Mouse (Mus musculus) MEL (cell line): Measurements from ENCODE around the gene Tnfrsf12a. TPM values are rescaled to one million over a fixed set of nuclear protein-coding genes. Genes with fewer than 3 reads are reported as not detected.
A peak's percentile ranks its signal among the peaks of the same experiment; 100 is the strongest.

ENCODE experiments used
- DNase-seq: peaks from one replicate; pipeline ENCODE4 v3.0.0; 2011; ENCODE audit warnings: low read depth, low spot score
- H3K27ac ChIP-seq: 2 replicates; pipeline ENCODE4 v1.5.1; 2012; ENCODE audit warnings: low read depth, mild to moderate bottlenecking, control low read depth, low read length, moderate library complexity; ENCODE audit not compliant: control insufficient read depth
- H3K27me3 ChIP-seq, 2 experiments: fragments of 150-350 bp in 1 of 2; sonication (generic) in 1 of 2; 2 replicates each; pipeline ENCODE4 v1.6.1; 2012; ENCODE audit warnings: low read length in 2 of 2, mild to moderate bottlenecking in 2 of 2, improper control_type of control experiment in 1 of 2, moderate library complexity in 1 of 2; ENCODE audit not compliant: insufficient read depth in 2 of 2, control insufficient read depth in 1 of 2
- H3K36me3 ChIP-seq, 2 experiments: 2 replicates each; pipeline ENCODE4 v1.6.1; 2012 to 2014; ENCODE audit warnings: low read length in 2 of 2, improper control_type of control experiment in 1 of 2, inconsistent platforms in 1 of 2, mild to moderate bottlenecking in 1 of 2; ENCODE audit not compliant: insufficient read depth in 2 of 2, control insufficient read depth in 1 of 2
- H3K4me1 ChIP-seq, 2 experiments: fragments of 150-350 bp in 1 of 2; sonication (generic) in 1 of 2; 2 replicates each; pipeline ENCODE4 v1.6.1; 2012; ENCODE audit warnings: low read length in 2 of 2, improper control_type of control experiment in 1 of 2, mild to moderate bottlenecking in 1 of 2; ENCODE audit not compliant: insufficient read depth in 2 of 2, control insufficient read depth in 1 of 2
- H3K4me3 ChIP-seq, 2 experiments: fragments of 150-350 bp in 1 of 2; sonication (generic) in 1 of 2; 2 replicates each; pipeline ENCODE4 v1.5.1; 2012; ENCODE audit warnings: low read depth in 2 of 2, low read length in 2 of 2, mild to moderate bottlenecking in 2 of 2, moderate library complexity in 2 of 2, control low read depth in 1 of 2, improper control_type of control experiment in 1 of 2; ENCODE audit not compliant: control insufficient read depth in 1 of 2, insufficient read depth in 1 of 2
- H3K79me2 ChIP-seq: 2 replicates; pipeline ENCODE4 v1.6.1; 2012; ENCODE audit warnings: mild to moderate bottlenecking, low read length, moderate library complexity; ENCODE audit not compliant: control insufficient read depth, poor library complexity, insufficient read depth
- H3K9ac ChIP-seq: 2 replicates; pipeline ENCODE4 v1.6.1; 2012; ENCODE audit warnings: low read depth, mild to moderate bottlenecking, control low read depth, low read length, moderate library complexity; ENCODE audit not compliant: control insufficient read depth, poor library complexity, severe bottlenecking
- H3K9me3 ChIP-seq: fragments of 150-350 bp; sonication (generic); replicated peaks from 2 replicates; pipeline ENCODE4 v1.6.1; 2012; ENCODE audit warnings: mild to moderate bottlenecking, low read length, improper control_type of control experiment, moderate library complexity; ENCODE audit not compliant: insufficient read depth
- BHLHE40 ChIP-seq: IDR thresholded peaks from 2 replicates; pipeline ENCODE4 v1.6.1; 2012; ENCODE audit warnings: low read depth, mild to moderate bottlenecking, inconsistent platforms, low read length, improper control_type of control experiment, borderline replicate concordance
- CHD1 ChIP-seq: IDR thresholded peaks from 2 replicates; pipeline ENCODE4 v1.6.1; 2012; ENCODE audit warnings: low read depth, mild to moderate bottlenecking, inconsistent platforms, low read length, improper control_type of control experiment
- CHD2 ChIP-seq: IDR thresholded peaks from 2 replicates; pipeline ENCODE4 v1.6.1; 2011; ENCODE audit warnings: low read length, improper control_type of control experiment
- CTCF ChIP-seq, 3 experiments: IDR thresholded peaks in 2 of 3; conservative IDR thresholded peaks in 1 of 3; 2 replicates each; pipeline ENCODE4 v1.5.1; 2011 to 2012; ENCODE audit warnings: low read length in 3 of 3, low read depth in 2 of 3, mild to moderate bottlenecking in 2 of 3, improper control_type of control experiment in 1 of 3, inconsistent platforms in 1 of 3, mixed read lengths in 1 of 3, moderate library complexity in 1 of 3; ENCODE audit not compliant: control insufficient read depth in 1 of 3, insufficient read depth in 1 of 3, poor library complexity in 1 of 3, severe bottlenecking in 1 of 3
- E2F4 ChIP-seq: IDR thresholded peaks from 2 replicates; pipeline ENCODE4 v1.6.1; 2011; ENCODE audit warnings: low read depth, low read length, improper control_type of control experiment, borderline replicate concordance
- EP300 ChIP-seq, 2 experiments: IDR thresholded peaks; 2 replicates each; pipeline ENCODE4 v1.6.1; 2011; ENCODE audit warnings: improper control_type of control experiment in 2 of 2, low read length in 2 of 2, low read depth in 1 of 2, mild to moderate bottlenecking in 1 of 2
- ETS1 ChIP-seq: IDR thresholded peaks from 2 replicates; pipeline ENCODE4 v1.6.1; 2012; ENCODE audit warnings: low read depth, mild to moderate bottlenecking, inconsistent platforms, low read length, improper control_type of control experiment, moderate library complexity
- GABPA ChIP-seq: IDR thresholded peaks from 2 replicates; pipeline ENCODE4 v1.6.1; 2012; ENCODE audit warnings: low read depth, mild to moderate bottlenecking, inconsistent platforms, low read length, improper control_type of control experiment, moderate library complexity
- GATA1 ChIP-seq: IDR thresholded peaks from 2 replicates; pipeline ENCODE4 v1.6.1; 2011; ENCODE audit warnings: low read depth, low read length, improper control_type of control experiment
- HCFC1 ChIP-seq: IDR thresholded peaks from 2 replicates; pipeline ENCODE4 v1.6.1; 2012; ENCODE audit warnings: low read depth, mild to moderate bottlenecking, inconsistent platforms, low read length, improper control_type of control experiment, moderate library complexity
- JUND ChIP-seq: IDR thresholded peaks from 2 replicates; pipeline ENCODE4 v1.6.1; 2011; ENCODE audit warnings: low read depth, mild to moderate bottlenecking, improper control_type of control experiment, low read length
- KAT2A ChIP-seq: conservative IDR thresholded peaks from 2 replicates; pipeline ENCODE4 v1.6.1; 2012; ENCODE audit warnings: low read depth, low read length, improper control_type of control experiment, inconsistent platforms
- MAFK ChIP-seq: IDR thresholded peaks from 2 replicates; pipeline ENCODE4 v1.6.1; 2011; ENCODE audit warnings: low read depth, mild to moderate bottlenecking, low read length, improper control_type of control experiment, borderline replicate concordance
- MAZ ChIP-seq: IDR thresholded peaks from 2 replicates; pipeline ENCODE4 v1.6.1; 2012; ENCODE audit warnings: low read depth, mild to moderate bottlenecking, inconsistent platforms, low read length, improper control_type of control experiment
- MEF2A ChIP-seq: IDR thresholded peaks from 2 replicates; pipeline ENCODE4 v1.6.1; 2014; ENCODE audit warnings: low read depth, mild to moderate bottlenecking, inconsistent platforms, low read length, improper control_type of control experiment; ENCODE audit not compliant: poor library complexity, insufficient replicate concordance, severe bottlenecking; ENCODE audit errors: extremely low read depth
- MXI1 ChIP-seq: IDR thresholded peaks from 2 replicates; pipeline ENCODE4 v1.6.1; 2011; ENCODE audit warnings: mild to moderate bottlenecking, low read depth, low read length, improper control_type of control experiment
- MYB ChIP-seq: IDR thresholded peaks from 2 replicates; pipeline ENCODE4 v1.6.1; 2011; ENCODE audit warnings: mild to moderate bottlenecking, low read depth, low read length, improper control_type of control experiment
- MYC ChIP-seq: IDR thresholded peaks from 2 replicates; pipeline ENCODE4 v1.6.1; 2011; ENCODE audit warnings: low read depth, mild to moderate bottlenecking, low read length, improper control_type of control experiment, moderate library complexity
- NELFE ChIP-seq: IDR thresholded peaks from 2 replicates; pipeline ENCODE4 v1.6.1; 2011; ENCODE audit warnings: low read depth, low read length, improper control_type of control experiment
- NRF1 ChIP-seq: IDR thresholded peaks from 2 replicates; pipeline ENCODE4 v1.6.1; 2014; ENCODE audit warnings: low read depth, mild to moderate bottlenecking, inconsistent platforms, low read length, improper control_type of control experiment, moderate library complexity; ENCODE audit not compliant: poor library complexity, insufficient read depth, severe bottlenecking
- POLR2A ChIP-seq, 2 experiments: IDR thresholded peaks; 2 replicates each; pipeline ENCODE4 v1.6.1; 2011 to 2012; ENCODE audit warnings: low read length in 2 of 2, mild to moderate bottlenecking in 2 of 2, control low read depth in 1 of 2, improper control_type of control experiment in 1 of 2, low read depth in 1 of 2, moderate library complexity in 1 of 2; ENCODE audit not compliant: control insufficient read depth in 1 of 2, insufficient read depth in 1 of 2, poor library complexity in 1 of 2
- POLR2AphosphoS2 ChIP-seq: IDR thresholded peaks from 2 replicates; pipeline ENCODE4 v1.6.1; 2011; ENCODE audit warnings: low read length, improper control_type of control experiment
- POLR2AphosphoS5 ChIP-seq: IDR thresholded peaks from 2 replicates; pipeline ENCODE4 v1.6.1; 2012; ENCODE audit warnings: low read depth, borderline replicate concordance, mild to moderate bottlenecking, inconsistent platforms, low read length, moderate library complexity, mixed read lengths
- RAD21 ChIP-seq: IDR thresholded peaks from 2 replicates; pipeline ENCODE4 v1.6.1; 2011; ENCODE audit warnings: mild to moderate bottlenecking, low read depth, low read length, improper control_type of control experiment
- RCOR1 ChIP-seq: IDR thresholded peaks from 2 replicates; pipeline ENCODE4 v1.6.1; 2012; ENCODE audit warnings: low read depth, mild to moderate bottlenecking, inconsistent platforms, low read length, improper control_type of control experiment
- SMC3 ChIP-seq: IDR thresholded peaks from 2 replicates; pipeline ENCODE4 v1.6.1; 2011; ENCODE audit warnings: low read depth, low read length, improper control_type of control experiment
- TAL1 ChIP-seq: IDR thresholded peaks from 2 replicates; pipeline ENCODE4 v1.6.1; 2012; ENCODE audit warnings: mild to moderate bottlenecking, inconsistent platforms, low read length, moderate library complexity, mixed read lengths
- TBP ChIP-seq: IDR thresholded peaks from 2 replicates; pipeline ENCODE4 v1.8.0; 2011; ENCODE audit warnings: low read depth, low read length, improper control_type of control experiment
- TCF12 ChIP-seq: IDR thresholded peaks from 2 replicates; pipeline ENCODE4 v1.6.1; 2014; ENCODE audit warnings: low read depth, mild to moderate bottlenecking, inconsistent platforms, low read length, improper control_type of control experiment, moderate library complexity
- UBTF ChIP-seq: IDR thresholded peaks from 2 replicates; pipeline ENCODE4 v1.6.1; 2012; ENCODE audit warnings: low read depth, mild to moderate bottlenecking, inconsistent platforms, low read length, improper control_type of control experiment, moderate library complexity, borderline replicate concordance; ENCODE audit not compliant: insufficient read depth
- USF1 ChIP-seq: IDR thresholded peaks from 2 replicates; pipeline ENCODE4 v1.6.1; 2014; ENCODE audit warnings: low read depth, mild to moderate bottlenecking, inconsistent platforms, low read length, improper control_type of control experiment, moderate library complexity
- USF2 ChIP-seq, 2 experiments: IDR thresholded peaks; 2 replicates each; pipeline ENCODE4 v1.6.1; 2011 to 2012; ENCODE audit warnings: improper control_type of control experiment in 2 of 2, low read length in 2 of 2, borderline replicate concordance in 1 of 2, inconsistent platforms in 1 of 2, low read depth in 1 of 2, mild to moderate bottlenecking in 1 of 2; ENCODE audit not compliant: insufficient read depth in 1 of 2
- ZC3H11A ChIP-seq: IDR thresholded peaks from 2 replicates; pipeline ENCODE4 v1.6.1; 2012; ENCODE audit warnings: low read depth, mild to moderate bottlenecking, inconsistent platforms, low read length, improper control_type of control experiment
- ZKSCAN1 ChIP-seq: IDR thresholded peaks from 2 replicates; pipeline ENCODE4 v1.6.1; 2012; ENCODE audit warnings: low read depth, mild to moderate bottlenecking, inconsistent platforms, low read length, improper control_type of control experiment, moderate library complexity
- ZMIZ1 ChIP-seq: IDR thresholded peaks from 2 replicates; pipeline ENCODE4 v1.6.1; 2012; ENCODE audit warnings: low read depth, mild to moderate bottlenecking, inconsistent platforms, low read length, improper control_type of control experiment, moderate library complexity
- ZNF384 ChIP-seq: IDR thresholded peaks from 2 replicates; pipeline ENCODE4 v1.6.1; 2012; ENCODE audit warnings: low read depth, mild to moderate bottlenecking, inconsistent platforms, low read length, improper control_type of control experiment
- polyA plus RNA-seq, 2 experiments: library from polyadenylated mRNA; stranded (reverse) in 1 of 2; unstranded in 1 of 2; fragments of >175 nt in 1 of 2; fragments of >200 nt in 1 of 2; gene quantifications; 2 replicates each; pipeline versions ENCODE4 v1.2.1 to v1.2.4; 2012; ENCODE audit warnings: low replicate concordance in 2 of 2, low read depth in 1 of 2; ENCODE audit not compliant: insufficient read length in 2 of 2, insufficient read depth in 1 of 2, missing spikeins in 1 of 2
- total RNA-seq: library from RNA; depleted of rRNA; stranded (reverse); fragments of 300-350 nt; gene quantifications from 2 replicates; pipeline ENCODE4 v1.2.3, GENCODE M21; 2012; rRNA removed

The Tnfrsf12a gene
- total RNA-seq (15.4 and 18.8 TPM in 2 replicates), polyA plus RNA-seq (10 to 100 TPM in 1 of 2 experiments, not detected in 1; 14.7 TPM)

- H3K27me3 ChIP-seq, result no peaks in the 10 kb centered on the region
- H3K36me3 ChIP-seq, result peaks cover 0 to 21% of the 10 kb centered on the region in 2 experiments; a peak in 2 of 4 replicates
- DNase-seq, result peak; percentile 95
- H3K27ac ChIP-seq, result peak within 1 kb of the TSS; percentile 66
- peaks cover 12% of the 10 kb centered on the region for H3K79me2 ChIP-seq
- H3K9me3 ChIP-seq, result no peaks in the 10 kb centered on the region
- peak within 1 kb of the TSS; percentile 86 for H3K9ac ChIP-seq
- peaks cover 0 to 33% of the 10 kb centered on the region in 2 experiments for H3K4me1 ChIP-seq
- H3K4me3 ChIP-seq, result peak within 1 kb of the TSS; percentile 81 to 89
- peak; percentile 90 for TF ChIP-seq NELFE
- TF ChIP-seq EP300 (IDR thresholded peaks at IDR 0.05; ENCODE audit: low read depth in 1 of 2, low read length in 2 of 2), result peak; percentile 17 to 50; a peak in 1 of 4 replicates
- no peak for TF ChIP-seq MYC
- TF ChIP-seq HCFC1, result peak; percentile 67
- TF ChIP-seq SMC3, result no peak
- peak; percentile 89 for TF ChIP-seq ZMIZ1
- no peak for TF ChIP-seq USF2 (IDR thresholded peaks at IDR 0.05; ENCODE audit: borderline replicate concordance in 1 of 2, insufficient read depth in 1 of 2, low read depth in 1 of 2, low read length in 2 of 2)
- no peak for TF ChIP-seq CHD2
- peak; percentile 64; the same call in 1 of the 2 replicates for TF ChIP-seq MXI1
- TF ChIP-seq ZC3H11A, result no peak
- TF ChIP-seq GATA1, result no peak
- TF ChIP-seq E2F4, result 0 out of 2 replicates have a peak, but pooled peaks have one; percentile 5
- TF ChIP-seq KAT2A, result no peak
- TF ChIP-seq TCF12, result peak; percentile 74
- 0 out of 2 replicates have a peak, but pooled peaks have one; percentile 22 for TF ChIP-seq ETS1
- TF ChIP-seq MAFK, result no peak
- TF ChIP-seq POLR2A (IDR thresholded peaks at IDR 0.05; ENCODE audit: control insufficient read depth in 1 of 2, insufficient read depth in 1 of 2, low read depth in 1 of 2, low read length in 2 of 2, poor library complexity in 1 of 2), result peak; percentile 81 to 93
- peak; percentile 53; the same call in 1 of the 2 replicates for TF ChIP-seq MAZ
- TF ChIP-seq BHLHE40, result no peak
- TF ChIP-seq USF1, result no peak
- no peak for TF ChIP-seq UBTF
- TF ChIP-seq MEF2A, result no peak
- peak; percentile 46; the same call in 1 of the 2 replicates for TF ChIP-seq MYB
- TF ChIP-seq POLR2AphosphoS5, result peak; percentile 38; the same call in 1 of the 2 replicates
- no peak for TF ChIP-seq GABPA
- no peak for TF ChIP-seq TAL1
- no peak for TF ChIP-seq RAD21
- TF ChIP-seq RCOR1, result peak; percentile 21; the same call in 1 of the 2 replicates
- TF ChIP-seq ZNF384, result no peak
- no peak for TF ChIP-seq ZKSCAN1
- TF ChIP-seq POLR2AphosphoS2, result peak; percentile 84
- TF ChIP-seq TBP, result peak; percentile 95
- no peak for TF ChIP-seq NRF1
- TF ChIP-seq CHD1, result no peak
- no peak for TF ChIP-seq CTCF (IDR thresholded peaks at IDR 0.05 in 2 of 3, conservative IDR thresholded peaks at IDR 0.05 in 1 of 3; ENCODE audit: control insufficient read depth in 1 of 3, insufficient read depth in 1 of 3, low read depth in 2 of 3, low read length in 3 of 3, poor library complexity in 1 of 3, severe bottlenecking in 1 of 3)
- no peak for TF ChIP-seq JUND
Observed at GRCm38 (mm10) chr17:23677236-23677679, at the start of gene Tnfrsf12a. Tnfrsf12a (minus strand) TSS chr17:23677468.
